Mouse (Mus musculus): ENCODE measurements around the gene Pgm2.

- TF ChIP-seq CTCF (IDR thresholded peaks at IDR 0.05) (no peak), POLR2A (IDR thresholded peaks at IDR 0.05; ENCODE audit: insufficient read depth, low read depth, low read length) (no peak)
These were observed 53.7 kb downstream of the Pgm2 start for GRCm38 (mm10) chr5:64146384-64147005.
